In genomic region chr1:36580384-36581207, GRCm38 (mm10) we compare ENCODE assay signal across 8 mouse cellular contexts. TPM values are rescaled to one million over a fixed set of nuclear protein-coding genes. Genes with fewer than 3 reads are reported as not detected.
DNase-seq lines count a peak whose midpoint lies in the region; ATAC-seq and TF ChIP-seq lines count a peak whose summit lies in the region.

No protein-coding gene starts in this region.

- TF ChIP-seq CTCF in bone marrow, adult 2 months (IDR thresholded peaks at IDR 0.05; ENCODE audit: control insufficient read depth, insufficient read depth, low read length): no peak
- no peak for TF ChIP-seq CTCF in lung, embryonic 14.5 days (IDR thresholded peaks at IDR 0.05; ENCODE audit: low read depth)

- ATAC-seq in embryonic facial prominence, embryonic 15.5 days (ENCODE audit: insufficient number of reproducible peaks, low FRiP score, low TSS enrichment, low read depth): peak; percentile 88
- peak; percentile 68 for ATAC-seq in heart, embryonic 13.5 days (ENCODE audit: extremely low read depth, insufficient number of reproducible peaks, low FRiP score, low TSS enrichment)
- ATAC-seq in lung, embryonic 14.5 days (ENCODE audit: insufficient read depth): peak; percentile 96

- H3K36me3 ChIP-seq in embryonic facial prominence, embryonic 15.5 days: no peaks in the 10 kb centered on the region
- H3K36me3 ChIP-seq in heart, embryonic 13.5 days: no peaks in the 10 kb centered on the region
- no peaks in the 10 kb centered on the region for H3K36me3 ChIP-seq in lung, embryonic 14.5 days (ENCODE audit: insufficient read depth)

- no peaks in the 10 kb centered on the region for H3K4me1 ChIP-seq in bone marrow, adult 2 months (ENCODE audit: control insufficient read depth, insufficient read depth, low read length)
- peaks cover 57% of the 10 kb centered on the region for H3K4me1 ChIP-seq in embryonic facial prominence, embryonic 15.5 days
- H3K4me1 ChIP-seq in heart, embryonic 13.5 days: peaks cover 73% of the 10 kb centered on the region
- H3K4me1 ChIP-seq in lung, embryonic 14.5 days (ENCODE audit: insufficient read depth): peaks cover 15% of the 10 kb centered on the region

- WGBS in bone marrow, adult 2 months: 24% methylated on average over 17 of the region's 17 CpGs
- whole genome bisulfite sequencing in embryonic facial prominence, embryonic 15.5 days: 2% methylated on average over 17 of the region's 17 CpGs
- 2% methylated on average over 17 of the region's 17 CpGs for WGBS in heart, embryonic 13.5 days
- 4% methylated on average over 17 of the region's 17 CpGs for WGBS in lung, embryonic 14.5 days

- H3K9ac ChIP-seq in embryonic facial prominence, embryonic 15.5 days: 0 out of 2 replicates have a peak overlapping the region, but pooled peaks have one; percentile 16
- peak overlapping the region; percentile 71 for H3K9ac ChIP-seq in heart, embryonic 13.5 days
- peak overlapping the region; percentile 40 for H3K9ac ChIP-seq in lung, embryonic 14.5 days

- TF ChIP-seq POLR2A in bone marrow, adult 2 months (IDR thresholded peaks at IDR 0.05; ENCODE audit: borderline replicate concordance, control insufficient read depth, low read depth, low read length): peak; percentile 16; the same call in 1 of the 2 replicates

- no peak overlapping the region for H3K27ac ChIP-seq in bone marrow, adult 2 months (ENCODE audit: control insufficient read depth, insufficient read depth, low read depth, low read length, poor library complexity)
- H3K27ac ChIP-seq in embryonic facial prominence, embryonic 15.5 days (replicated peaks): peak overlapping the region; percentile 91
- peak overlapping the region; percentile 93 for H3K27ac ChIP-seq in heart, embryonic 13.5 days (replicated peaks)
- H3K27ac ChIP-seq in lung, embryonic 14.5 days (ENCODE audit: low read depth): peak overlapping the region; percentile 94

- H3K4me3 ChIP-seq in bone marrow, adult 2 months (replicated peaks; ENCODE audit: control insufficient read depth, low read depth, low read length): no peak overlapping the region
- H3K4me3 ChIP-seq in embryonic facial prominence, embryonic 15.5 days (replicated peaks): peak overlapping the region; percentile 20
- H3K4me3 ChIP-seq in heart, embryonic 13.5 days: peak overlapping the region; percentile 37
- H3K4me3 ChIP-seq in lung, embryonic 14.5 days (ENCODE audit: low read depth, low read length): peak overlapping the region; percentile 17; the same call in 1 of the 2 replicates

- H3K27me3 ChIP-seq in embryonic facial prominence, embryonic 15.5 days: no peaks in the 10 kb centered on the region
- H3K27me3 ChIP-seq in heart, embryonic 13.5 days (replicated peaks): no peaks in the 10 kb centered on the region
- no peaks in the 10 kb centered on the region for H3K27me3 ChIP-seq in lung, embryonic 14.5 days (ENCODE audit: insufficient read depth, low read length)

- H3K4me2 ChIP-seq in embryonic facial prominence, embryonic 15.5 days (replicated peaks): peak overlapping the region; percentile 52
- H3K4me2 ChIP-seq in heart, embryonic 13.5 days: peak overlapping the region; percentile 68
- peak overlapping the region; percentile 57 for H3K4me2 ChIP-seq in lung, embryonic 14.5 days

- H3K9me3 ChIP-seq in embryonic facial prominence, embryonic 15.5 days (replicated peaks): no peaks in the 10 kb centered on the region
- no peaks in the 10 kb centered on the region for H3K9me3 ChIP-seq in heart, embryonic 13.5 days
- no peaks in the 10 kb centered on the region for H3K9me3 ChIP-seq in lung, embryonic 14.5 days (ENCODE audit: low read depth, low read length)

- DNase-seq in MEL-GATA-1-ER (ENCODE audit: extremely low read depth, low read depth): peak; percentile 41
- peak; percentile 42 to 66 for DNase-seq in layer of hippocampus, adult 18-20 months (ENCODE audit: low spot score in 2 of 2)
- peak; percentile 85 for DNase-seq in lung, embryonic 14.5 days
- peak; percentile 55 for DNase-seq in ovary, postnatal 14 days (ENCODE audit: low spot score)
- DNase-seq in B cell, adult 2 months: no peak

RNA-seq across cellular contexts. Expression of gene Sema4c, which starts 22.4 kb away (rescaled TPM):
- polyA plus RNA-seq in bone marrow, adult 2 months (2011; ENCODE audit: insufficient read depth, insufficient read length, low replicate concordance, missing spikeins): 2.4 and 4.8 TPM in 2 replicates
- 18.6 and 19.6 TPM in 2 replicates for polyA plus RNA-seq in embryonic facial prominence, embryonic 15.5 days (2015; fragmentation: Nextera tagmentation; extraction: Ambion mirVana)
- polyA plus RNA-seq in heart, embryonic 13.5 days (2015; fragmentation: Nextera tagmentation; extraction: Ambion mirVana): 10.0 and 10.2 TPM in 2 replicates
- total RNA-seq in layer of hippocampus, adult 18-20 months (2021): 10 to 100 TPM in 1 of 2 experiments, 1 to 10 TPM in 1; 9.7 to 10.6 TPM
- polyA plus RNA-seq in lung, embryonic 14.5 days (2014; fragmentation: Nextera tagmentation; extraction: Ambion mirVana): 2.2 and 2.7 TPM in 2 replicates

RNA-seq across cellular contexts. Expression of gene Ankrd39, which starts 33.4 kb away (rescaled TPM):
- 2.2 and 3.5 TPM in 2 replicates for polyA plus RNA-seq in bone marrow, adult 2 months (2011; ENCODE audit: insufficient read depth, insufficient read length, low replicate concordance, missing spikeins)
- polyA plus RNA-seq in embryonic facial prominence, embryonic 15.5 days (2015; fragmentation: Nextera tagmentation; extraction: Ambion mirVana): 25.7 and 29.5 TPM in 2 replicates
- 23.6 and 27.2 TPM in 2 replicates for polyA plus RNA-seq in heart, embryonic 13.5 days (2015; fragmentation: Nextera tagmentation; extraction: Ambion mirVana)
- 10 to 100 TPM; 11.1 TPM for total RNA-seq in layer of hippocampus, adult 18-20 months (2021)
- 18.9 and 19.9 TPM in 2 replicates for polyA plus RNA-seq in lung, embryonic 14.5 days (2014; fragmentation: Nextera tagmentation; extraction: Ambion mirVana)

RNA-seq across cellular contexts. Expression of gene Gm42417, which starts 41.4 kb away (rescaled TPM):
- polyA plus RNA-seq in bone marrow, adult 2 months (2011; ENCODE audit: insufficient read depth, insufficient read length, low replicate concordance, missing spikeins): 5.7 TPM in 1 of 2 replicates, not detected in the other
- 0.25 and 0.40 TPM in 2 replicates for polyA plus RNA-seq in embryonic facial prominence, embryonic 15.5 days (2015; fragmentation: Nextera tagmentation; extraction: Ambion mirVana)
- not detected in 2 replicates for polyA plus RNA-seq in heart, embryonic 13.5 days (2015; fragmentation: Nextera tagmentation; extraction: Ambion mirVana)
- not detected for total RNA-seq in layer of hippocampus, adult 18-20 months (2021)
- polyA plus RNA-seq in lung, embryonic 14.5 days (2014; fragmentation: Nextera tagmentation; extraction: Ambion mirVana): not detected in 2 replicates

RNA-seq across cellular contexts. Expression of gene Ankrd23, which starts 43.9 kb away (rescaled TPM):
- 4.4 and 18.0 TPM in 2 replicates for polyA plus RNA-seq in bone marrow, adult 2 months (2011; ENCODE audit: insufficient read depth, insufficient read length, low replicate concordance, missing spikeins)
- polyA plus RNA-seq in embryonic facial prominence, embryonic 15.5 days (2015; fragmentation: Nextera tagmentation; extraction: Ambion mirVana): 17.6 and 21.6 TPM in 2 replicates
- polyA plus RNA-seq in heart, embryonic 13.5 days (2015; fragmentation: Nextera tagmentation; extraction: Ambion mirVana): 17.7 and 20.1 TPM in 2 replicates
- 1 to 10 TPM; 5.1 to 6.8 TPM for total RNA-seq in layer of hippocampus, adult 18-20 months (2021)
- polyA plus RNA-seq in lung, embryonic 14.5 days (2014; fragmentation: Nextera tagmentation; extraction: Ambion mirVana): 11.6 and 11.7 TPM in 2 replicates

Comparison
In these comparisons a context has a peak if more than half of its experiments do, and no peak if none do; other contexts are left out.
1. DNase-seq: peak in MEL-GATA-1-ER (single experiment), layer of hippocampus, adult 18-20 months (2 of 2), lung, embryonic 14.5 days (single experiment) and ovary, postnatal 14 days (single experiment); none in B cell, adult 2 months (0 of 2).
2. H3K9ac ChIP-seq: peak in every context shown above with its lines; median percentile 71 in heart, embryonic 13.5 days; 40 in lung, embryonic 14.5 days; 16 in embryonic facial prominence, embryonic 15.5 days.
3. Peak in every context shown above with its lines, with median percentiles within 50 percentile points of each other: ATAC-seq and H3K4me2 ChIP-seq.